Mouse (Mus musculus): ENCODE measurements around the gene Nlrc5. TPM values are rescaled to one million over a fixed set of nuclear protein-coding genes. Genes with fewer than 3 reads are reported as not detected.
A peak's percentile ranks its signal among the peaks of the same experiment; 100 is the strongest.
"Not testable (repeated sequence)": the region's sequence is repeated elsewhere in the genome, so short reads cannot be mapped to it uniquely, and the experiment has no call there.

The Nlrc5 gene
- polyA plus RNA-seq, 1 experiment from 2014 or later: 0.12 TPM

- peak; percentile 35 for ATAC-seq
- no peak overlapping the region for H3K9ac ChIP-seq
- no peaks in the 10 kb centered on the region for H3K4me1 ChIP-seq
- H3K27me3 ChIP-seq (replicated peaks): no peaks in the 10 kb centered on the region
- no peaks in the 10 kb centered on the region for H3K9me3 ChIP-seq (replicated peaks)
- no peak overlapping the region for H3K27ac ChIP-seq
- WGBS (ENCODE audit: insufficient replicate concordance): 58% methylated on average over 11 of the region's 11 CpGs
- no peak overlapping the region for H3K4me3 ChIP-seq
- no peak overlapping the region for H3K4me2 ChIP-seq
- peaks cover 61% of the 10 kb centered on the region for H3K36me3 ChIP-seq
These were observed 37.0 kb upstream of the Nlrc5 start for GRCm38 (mm10) chr8:94396964-94397657.

- Histone ChIP-seq H3K27ac (no peak overlapping the region), H3K36me3 (peaks cover 47% of the 10 kb centered on the region), H3K9me3 (replicated peaks) (no peaks in the 10 kb centered on the region), H3K4me2 (no peak overlapping the region), H3K9ac (no peak overlapping the region), H3K4me1 (no peaks in the 10 kb centered on the region), H3K4me3 (no peak overlapping the region), H3K27me3 (replicated peaks) (no peaks in the 10 kb centered on the region)
- ATAC-seq: no peak
- WGBS (ENCODE audit: insufficient replicate concordance): 61% methylated on average over 6 of the region's 6 CpGs
These were observed 35.6 kb upstream of the Nlrc5 start for GRCm38 (mm10) chr8:94398587-94398986.

- Histone ChIP-seq H3K4me1 (no peaks in the 10 kb centered on the region), H3K4me2 (no peak overlapping the region), H3K4me3 (no peak overlapping the region), H3K27me3 (replicated peaks) (no peaks in the 10 kb centered on the region), H3K9me3 (replicated peaks) (no peaks in the 10 kb centered on the region), H3K9ac (no peak overlapping the region), H3K27ac (no peak overlapping the region), H3K36me3 (peaks cover 39% of the 10 kb centered on the region)
- ATAC-seq: no peak
- 37% methylated on average over 3 of the region's 3 CpGs for WGBS (ENCODE audit: insufficient replicate concordance)
These were observed 34.7 kb upstream of the Nlrc5 start for GRCm38 (mm10) chr8:94399361-94399953.

GRCm38 (mm10) chr8:94399957-94400356 lies 34.2 kb upstream of the Nlrc5 start:
- H3K36me3 ChIP-seq: peaks cover 34% of the 10 kb centered on the region
- not testable (repeated sequence) for H3K4me2 ChIP-seq; H3K4me1 ChIP-seq; H3K9me3 ChIP-seq (replicated peaks); H3K9ac ChIP-seq; H3K27me3 ChIP-seq (replicated peaks); H3K27ac ChIP-seq; ATAC-seq; H3K4me3 ChIP-seq
- WGBS (ENCODE audit: insufficient replicate concordance): 53% methylated on average over 2 of the region's 2 CpGs

- Histone ChIP-seq H3K9me3 (replicated peaks) (no peaks in the 10 kb centered on the region), H3K4me2 (peak overlapping the region; percentile 28), H3K9ac (no peak overlapping the region; the same call in 1 of the 2 replicates), H3K4me1 (peaks cover 17% of the 10 kb centered on the region), H3K4me3 (no peak overlapping the region), H3K36me3 (no peaks in the 10 kb centered on the region), H3K27ac (no peak overlapping the region), H3K27me3 (replicated peaks) (0 out of 2 replicates have a peak, but pooled peaks cover 13% of the 10 kb centered on the region)
- WGBS (ENCODE audit: insufficient replicate concordance): 12% methylated on average over 8 of the region's 8 CpGs
- ATAC-seq: peak; percentile 81
These were observed 25.6 kb upstream of the Nlrc5 start for GRCm38 (mm10) chr8:94408443-94409080.

GRCm38 (mm10) chr8:94409523-94409922 lies 24.6 kb upstream of the Nlrc5 start:
- Histone ChIP-seq H3K4me2 (no peak overlapping the region), H3K27ac (no peak overlapping the region), H3K4me3 (no peak overlapping the region), H3K36me3 (no peaks in the 10 kb centered on the region), H3K9me3 (replicated peaks) (no peaks in the 10 kb centered on the region), H3K4me1 (peaks cover 17% of the 10 kb centered on the region), H3K27me3 (replicated peaks) (peaks cover 17% of the 10 kb centered on the region; the same call in 1 of the 2 replicates), H3K9ac (no peak overlapping the region)
- ATAC-seq: no peak
- WGBS (ENCODE audit: insufficient replicate concordance): 65% methylated on average over 7 of the region's 7 CpGs

- Histone ChIP-seq H3K27me3 (replicated peaks) (peaks cover 17% of the 10 kb centered on the region; the same call in 1 of the 2 replicates), H3K4me3 (no peak overlapping the region), H3K9ac (no peak overlapping the region), H3K36me3 (no peaks in the 10 kb centered on the region), H3K27ac (no peak overlapping the region), H3K4me2 (no peak overlapping the region), H3K4me1 (peaks cover 17% of the 10 kb centered on the region), H3K9me3 (replicated peaks) (no peaks in the 10 kb centered on the region)
- ATAC-seq: no peak
- WGBS (ENCODE audit: insufficient replicate concordance): 53% methylated on average over 6 of the region's 6 CpGs
These were observed 21.6 kb upstream of the Nlrc5 start for GRCm38 (mm10) chr8:94412518-94412917.

- Histone ChIP-seq H3K4me2 (no peak overlapping the region), H3K4me1 (peaks cover 8% of the 10 kb centered on the region), H3K9me3 (replicated peaks) (no peaks in the 10 kb centered on the region), H3K36me3 (no peaks in the 10 kb centered on the region), H3K4me3 (no peak overlapping the region), H3K9ac (no peak overlapping the region), H3K27ac (no peak overlapping the region), H3K27me3 (replicated peaks) (peaks cover 17% of the 10 kb centered on the region; the same call in 1 of the 2 replicates)
- no peak for ATAC-seq
- 67% methylated on average over 6 of the region's 6 CpGs for WGBS (ENCODE audit: insufficient replicate concordance)
These were observed 20.6 kb upstream of the Nlrc5 start for GRCm38 (mm10) chr8:94413509-94413908.

GRCm38 (mm10) chr8:94415218-94415617 lies 18.9 kb upstream of the Nlrc5 start:
- ATAC-seq: no peak
- Histone ChIP-seq H3K27ac (no peak overlapping the region), H3K4me3 (no peak overlapping the region), H3K4me2 (no peak overlapping the region), H3K36me3 (no peaks in the 10 kb centered on the region), H3K27me3 (replicated peaks) (peaks cover 14% of the 10 kb centered on the region; the same call in 1 of the 2 replicates), H3K9ac (no peak overlapping the region), H3K9me3 (replicated peaks) (no peaks in the 10 kb centered on the region), H3K4me1 (no peaks in the 10 kb centered on the region)
- WGBS (ENCODE audit: insufficient replicate concordance): 54% methylated on average over 2 of the region's 2 CpGs

GRCm38 (mm10) chr8:94418017-94418416 lies 16.1 kb upstream of the Nlrc5 start:
- Histone ChIP-seq H3K4me2 (no peak overlapping the region), H3K27ac (no peak overlapping the region), H3K4me1 (no peaks in the 10 kb centered on the region), H3K9ac (no peak overlapping the region), H3K4me3 (no peak overlapping the region), H3K27me3 (replicated peaks) (peaks cover 14% of the 10 kb centered on the region), H3K9me3 (replicated peaks) (no peaks in the 10 kb centered on the region), H3K36me3 (no peaks in the 10 kb centered on the region)
- WGBS (ENCODE audit: insufficient replicate concordance): 44% methylated on average over 9 of the region's 9 CpGs
- no peak for ATAC-seq

- Histone ChIP-seq H3K4me3 (no peak overlapping the region), H3K4me1 (no peaks in the 10 kb centered on the region), H3K9ac (no peak overlapping the region), H3K9me3 (replicated peaks) (no peaks in the 10 kb centered on the region), H3K36me3 (no peaks in the 10 kb centered on the region), H3K27me3 (replicated peaks) (peaks cover 12% of the 10 kb centered on the region; the same call in 1 of the 2 replicates), H3K4me2 (no peak overlapping the region), H3K27ac (no peak overlapping the region)
- WGBS (ENCODE audit: insufficient replicate concordance): 54% methylated on average over 4 of the region's 4 CpGs
- ATAC-seq: no peak
These were observed 11.9 kb upstream of the Nlrc5 start for GRCm38 (mm10) chr8:94422270-94422669.

- Histone ChIP-seq H3K27ac (no peak overlapping the region), H3K36me3 (no peaks in the 10 kb centered on the region), H3K9ac (no peak overlapping the region), H3K4me3 (no peak overlapping the region), H3K9me3 (replicated peaks) (no peaks in the 10 kb centered on the region), H3K27me3 (replicated peaks) (peaks cover 42% of the 10 kb centered on the region), H3K4me2 (no peak overlapping the region), H3K4me1 (no peaks in the 10 kb centered on the region)
- WGBS (ENCODE audit: insufficient replicate concordance): 48% methylated on average over 10 of the region's 10 CpGs
- ATAC-seq: no peak
These were observed 6.2 kb upstream of the Nlrc5 start for GRCm38 (mm10) chr8:94427953-94428352.

Data from liver, embryonic 12.5 days (tissue).